Mouse (Mus musculus) layer of hippocampus, adult 9-10 months (tissue): ENCODE measurements around the gene Anapc13.

Source experiments
- DNase-seq: peaks from one replicate; pipeline ENCODE4 v3.0.0; 2022; ENCODE audit warnings: low spot score

Gene Anapc13

DNA sequence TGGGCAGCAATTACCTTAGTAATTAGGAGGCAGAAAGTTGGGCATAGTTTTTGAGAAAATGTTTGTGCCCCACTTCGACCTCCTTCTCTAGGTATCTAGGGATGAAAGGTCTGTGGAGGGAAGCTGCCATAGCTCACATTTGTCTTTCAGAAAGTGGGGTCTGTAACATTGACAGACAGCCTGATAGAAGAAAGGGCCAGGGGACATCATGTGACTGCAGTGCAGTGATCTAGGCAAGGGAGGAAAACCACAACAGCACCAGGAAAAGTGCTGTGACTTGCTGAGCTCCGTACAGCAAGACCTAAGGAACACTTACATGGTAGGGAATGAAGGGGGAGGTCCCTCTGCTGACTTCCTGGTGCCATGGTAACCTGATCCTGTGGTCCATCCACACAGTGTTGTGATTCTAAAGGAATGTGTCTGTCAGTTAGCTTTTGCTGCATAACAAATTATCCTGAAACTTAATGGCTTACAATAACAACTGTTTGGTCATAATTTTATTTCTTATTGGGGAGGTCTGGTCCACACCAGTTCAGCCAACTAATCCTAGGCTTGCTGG is 5.6 kb downstream of the Anapc13 start:
- no peak for DNase-seq

DNA sequence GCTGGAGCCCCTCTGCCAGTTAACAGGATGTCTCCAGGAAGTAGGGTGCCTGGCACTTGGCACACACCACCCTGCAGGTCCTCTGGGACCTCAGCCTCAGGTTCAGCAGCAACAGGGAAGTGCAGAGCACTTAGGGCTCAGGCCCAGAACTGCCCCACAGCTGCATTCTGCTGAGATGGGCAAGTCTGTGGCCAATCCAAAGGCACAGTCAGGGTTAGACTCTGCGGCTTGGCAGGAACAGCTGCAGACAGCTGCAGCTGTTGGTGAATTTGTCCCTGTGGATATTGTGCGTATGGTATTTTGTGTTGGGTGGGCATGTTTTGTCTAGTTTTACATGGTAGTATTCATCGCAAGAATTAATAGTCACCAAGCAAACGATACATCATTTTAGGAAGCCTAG is 6.1 kb downstream of the Anapc13 start:
- no peak for DNase-seq

GRCm38 (mm10) chr9:102632923-102633537 is 6.9 kb downstream of the Anapc13 start:
- peak; percentile 68 for DNase-seq

GRCm38 (mm10) chr9:102634453-102634852 is 8.4 kb downstream of the Anapc13 start:
- no peak for DNase-seq

DNA sequence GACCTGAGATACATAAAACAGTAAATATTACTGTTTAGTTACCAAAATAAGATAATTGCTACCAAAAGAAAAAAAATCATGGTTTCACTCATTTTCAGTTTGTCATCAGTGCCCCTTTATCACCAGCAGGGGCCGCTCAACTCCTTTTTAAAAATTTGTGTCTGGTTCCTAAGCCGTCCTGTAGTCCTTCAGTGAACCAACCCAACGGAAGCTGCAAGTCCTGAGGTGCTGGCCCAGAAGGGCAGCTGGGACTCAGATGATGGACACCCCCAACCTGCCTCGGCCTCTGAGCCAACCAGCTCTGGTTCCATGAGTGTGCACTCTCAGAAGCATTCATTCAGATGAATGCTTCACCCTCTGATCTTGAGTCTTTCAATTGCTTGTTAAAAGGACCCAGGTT is 10.5 kb downstream of the Anapc13 start:
- no peak for DNase-seq

DNA sequence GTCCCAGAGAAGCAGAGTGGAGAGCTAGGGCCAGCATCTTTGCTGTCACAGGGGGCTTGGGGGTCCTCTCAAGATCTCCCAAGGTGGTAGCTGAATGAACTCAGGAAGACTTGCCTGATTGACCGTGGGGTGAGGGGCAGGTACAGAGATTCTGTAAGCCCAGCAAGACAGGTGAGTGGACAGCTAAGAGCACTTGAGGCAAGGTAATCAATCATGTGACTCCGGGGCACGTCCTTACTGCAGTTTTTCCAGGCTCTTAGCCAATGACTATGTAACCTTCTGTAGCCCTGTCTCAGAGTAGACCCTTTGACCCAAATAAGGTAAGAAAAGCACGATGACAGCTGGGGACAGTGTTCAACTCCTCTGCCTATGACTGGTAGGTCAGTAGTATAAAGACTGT is 11.0 kb downstream of the Anapc13 start:
- DNase-seq, result no peak

- no peak for DNase-seq
Observed at GRCm38 (mm10) chr9:102638963-102639362, 12.9 kb downstream of the Anapc13 start.

GRCm38 (mm10) chr9:102639510-102639909 is 13.4 kb downstream of the Anapc13 start:
- no peak for DNase-seq

GRCm38 (mm10) chr9:102641531-102641930 is 15.4 kb downstream of the Anapc13 start:
- DNase-seq, result no peak

- no peak for DNase-seq
Observed at GRCm38 (mm10) chr9:102643071-102643485, 17.0 kb downstream of the Anapc13 start.

GRCm38 (mm10) chr9:102643486-102644101 is 17.5 kb downstream of the Anapc13 start:
- DNase-seq, result no peak

DNA sequence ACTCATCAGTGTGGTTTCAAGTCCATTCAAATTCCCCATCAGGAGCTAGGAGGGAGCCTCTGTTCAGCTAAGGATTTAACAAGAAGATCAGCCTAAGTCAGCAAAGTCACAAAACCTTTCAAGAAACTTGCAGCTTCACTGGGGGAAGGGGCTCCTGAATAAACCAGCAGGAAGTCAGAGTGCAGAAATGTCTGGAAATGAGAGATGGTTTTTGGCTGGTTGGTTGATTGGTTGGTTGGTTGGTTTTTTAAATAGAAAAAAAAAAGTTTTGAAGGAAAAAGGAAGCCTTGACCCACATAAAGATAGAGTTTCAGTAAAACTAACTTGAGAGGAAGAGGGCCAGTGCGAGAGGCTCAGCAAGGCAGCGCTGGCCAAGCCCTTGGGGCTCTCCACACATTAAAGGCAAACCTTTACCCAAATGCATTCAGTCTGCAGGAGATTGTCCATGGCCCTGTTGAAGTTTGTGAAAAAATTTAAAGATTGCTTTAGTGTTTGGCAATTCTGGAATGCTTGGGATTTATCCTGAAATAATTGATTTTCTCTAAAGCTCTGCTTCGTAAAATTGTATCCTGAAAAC is 19.1 kb downstream of the Anapc13 start:
- no peak for DNase-seq

- no peak for DNase-seq
Observed at GRCm38 (mm10) chr9:102647010-102647409, 20.9 kb downstream of the Anapc13 start.

- DNase-seq, result no peak
Observed at GRCm38 (mm10) chr9:102649917-102650527, 23.9 kb downstream of the Anapc13 start.

DNA sequence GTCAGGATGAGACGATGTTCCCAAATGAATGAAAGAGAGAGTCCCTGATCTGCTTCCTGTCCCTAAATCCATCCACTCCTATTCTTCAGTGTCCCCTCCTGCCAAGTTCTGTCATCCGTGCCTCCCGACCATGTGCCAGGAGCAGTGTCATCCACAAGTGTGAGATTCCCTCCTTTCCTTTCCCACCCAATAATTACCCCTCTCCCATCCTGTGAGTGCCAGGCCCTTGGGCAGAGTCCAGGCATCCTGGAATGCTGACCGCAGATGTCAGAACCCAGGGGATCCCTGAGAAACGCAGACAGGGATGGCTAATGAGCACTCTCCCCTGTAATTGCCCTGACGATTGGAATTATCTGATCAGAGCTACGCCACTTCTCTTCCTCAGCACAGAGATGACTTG is 24.5 kb downstream of the Anapc13 start:
- no peak for DNase-seq

GRCm38 (mm10) chr9:102651199-102651720 is 25.2 kb downstream of the Anapc13 start:
- no peak for DNase-seq

DNA sequence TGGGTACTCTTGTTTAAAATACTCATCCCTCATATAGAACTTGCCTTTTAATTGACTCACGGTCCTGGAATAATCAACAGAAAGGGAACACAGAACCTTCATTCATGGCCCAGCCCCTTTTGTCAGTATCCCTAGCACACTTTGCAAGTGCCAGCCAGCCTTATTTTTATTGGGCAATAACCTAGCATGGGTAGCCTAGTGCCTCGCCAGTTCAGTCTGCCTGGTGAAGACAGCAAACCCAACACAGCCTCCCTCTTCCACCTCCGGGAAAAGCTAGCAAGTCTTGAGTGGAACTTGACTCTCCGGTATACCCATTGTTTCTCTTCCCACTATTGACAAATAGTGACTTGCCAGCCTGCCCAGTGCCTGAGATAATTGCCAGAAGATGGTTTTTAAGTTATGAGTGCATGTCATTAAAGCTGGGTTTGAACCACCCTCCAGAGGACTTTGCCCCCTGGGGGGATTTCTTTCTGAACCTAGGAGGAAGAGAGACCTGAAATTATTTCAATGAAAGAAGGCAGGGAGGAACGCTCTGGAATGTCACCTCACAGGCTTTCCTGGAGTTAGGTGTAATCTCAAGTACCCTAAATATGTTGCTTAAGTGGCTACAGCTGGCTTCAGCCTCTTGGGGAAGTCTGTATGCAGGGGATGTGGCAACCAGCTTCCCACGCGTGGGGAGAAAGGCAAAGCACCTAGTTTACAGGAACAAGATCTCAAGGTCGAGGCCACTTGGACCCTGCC is 30.4 kb downstream of the Anapc13 start:
- no peak for DNase-seq

DNA sequence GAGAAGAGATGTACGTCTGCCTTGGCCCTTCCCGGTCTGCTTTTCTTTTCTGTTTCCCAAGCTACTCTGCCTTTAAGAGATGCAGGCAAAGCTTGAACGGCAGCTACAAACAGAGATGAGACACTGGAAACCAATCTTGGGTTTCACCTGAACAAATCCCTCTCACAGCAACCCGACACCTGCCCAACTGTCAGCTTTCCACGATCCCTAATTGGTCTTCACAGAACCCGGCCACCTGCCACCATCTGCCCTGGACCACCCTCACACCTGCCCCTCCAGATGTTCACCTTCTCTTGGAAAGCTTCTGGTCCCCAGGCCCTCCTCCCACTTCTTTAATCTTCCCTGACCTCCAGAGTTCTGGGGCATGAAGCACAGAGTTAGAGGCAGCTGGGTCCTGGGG is 42.0 kb downstream of the Anapc13 start:
- DNase-seq, result no peak

DNA sequence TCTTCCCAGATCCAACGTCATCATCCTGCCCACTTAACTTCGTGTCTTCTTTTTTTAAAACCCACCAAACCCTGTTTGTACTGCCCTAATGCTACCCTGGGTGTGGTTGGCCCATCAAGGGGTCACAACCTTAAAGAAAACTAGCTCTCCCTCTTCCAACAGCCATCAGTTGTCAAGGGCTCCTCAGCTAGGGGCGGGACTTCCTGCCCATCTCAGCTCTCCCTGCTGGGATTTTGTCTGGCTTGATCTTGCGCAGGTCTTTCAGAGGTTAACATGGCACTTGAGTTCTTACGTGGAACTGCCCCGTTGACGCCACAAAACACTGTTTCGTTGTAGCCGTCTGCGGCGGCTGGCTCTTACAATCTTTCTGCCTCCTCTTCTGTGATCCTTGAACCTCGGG is 42.8 kb downstream of the Anapc13 start:
- DNase-seq, result no peak

DNA sequence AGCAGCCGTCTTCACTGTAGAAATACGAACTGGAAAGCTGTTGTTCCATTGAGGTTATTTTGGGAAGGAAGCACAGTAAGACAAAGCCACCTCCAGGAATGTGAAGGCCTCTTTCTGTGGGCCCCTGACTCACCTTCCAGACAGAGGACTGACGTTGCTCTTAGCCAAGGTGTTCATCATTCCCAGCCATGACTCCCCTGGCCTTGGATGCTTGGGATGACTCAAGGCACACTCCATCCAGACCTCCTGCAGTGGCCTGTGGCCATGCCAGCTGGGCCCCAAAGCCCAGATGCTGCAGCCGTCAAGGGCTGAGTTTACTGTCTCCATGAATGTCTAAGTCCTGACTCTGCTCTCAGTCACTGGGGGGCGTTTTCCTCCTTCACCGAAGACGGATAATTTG is 47.3 kb downstream of the Anapc13 start:
- no peak for DNase-seq

GRCm38 (mm10) chr9:102675922-102676321 is 49.8 kb downstream of the Anapc13 start:
- DNase-seq, result no peak

DNA sequence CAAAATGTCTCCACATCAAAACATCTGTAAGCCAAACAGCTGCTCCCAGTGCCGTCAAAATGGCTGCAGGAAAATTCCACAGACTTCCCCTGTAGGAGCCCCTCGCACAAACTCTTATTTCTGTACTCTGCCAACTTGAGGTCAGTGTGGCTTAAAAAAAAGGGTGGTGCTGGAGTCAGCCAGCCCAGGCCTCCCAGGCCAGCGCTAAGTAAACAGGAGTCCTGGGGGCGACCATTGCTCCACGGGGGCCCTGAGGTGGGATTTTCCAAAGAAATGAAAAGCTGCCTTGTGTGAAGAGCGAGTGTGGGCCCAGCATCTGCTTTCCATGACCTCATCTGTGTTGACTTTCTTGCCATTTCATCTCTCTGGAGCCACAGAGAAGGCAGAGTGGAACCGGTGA is 55.4 kb downstream of the Anapc13 start:
- no peak for DNase-seq
